27 mouse cellular contexts compared by ENCODE assay signal in the genomic region with DNA sequence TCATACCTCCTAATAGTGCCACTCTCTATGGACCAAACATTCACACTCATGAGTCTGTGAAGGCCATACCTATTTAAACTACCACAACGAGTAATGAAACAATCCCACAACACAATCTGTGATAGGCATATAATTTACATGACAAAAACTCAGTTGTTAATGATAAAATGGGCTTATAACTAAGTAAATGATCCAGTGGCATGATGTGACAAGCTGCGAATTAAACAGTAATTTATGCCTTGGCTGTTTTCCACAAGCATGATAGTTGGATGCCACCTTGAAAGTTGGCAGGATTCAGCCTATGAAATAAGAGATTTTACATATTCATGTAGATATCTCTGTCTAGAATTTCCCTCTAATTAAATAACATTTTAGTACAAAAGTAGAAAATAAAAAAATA.
"Had no signal": no experiment of that assay in that cellular context is flagged by ENCODE, and none has a peak within 500 bp of the region (broad histone marks: within the 10 kb centered on the region; RNA-seq: fewer than 3 reads in every experiment).

No protein-coding gene starts in this region.

- DNase-seq: gastrocnemius, postnatal 14 days; gastrocnemius, postnatal 36 days; heart, adult 11 months; heart, adult 2 months; heart, postnatal 14 days; heart, postnatal 36 days; kidney, adult 11 months; kidney, adult 2 months; kidney, adult 9 months; kidney, postnatal 14 days; kidney, postnatal 36 days; layer of hippocampus, adult 9-11 months; layer of hippocampus, postnatal 36 days; left cerebral cortex, postnatal 4 days had no signal

- H3K4me2 ChIP-seq: heart, embryonic 11.5 days; heart, embryonic 13.5 days; heart, embryonic 15.5 days; hindbrain, embryonic 13.5 days; hindbrain, embryonic 15.5 days; kidney, embryonic 15.5 days; limb, embryonic 13.5 days; limb, embryonic 15.5 days; liver, embryonic 12.5 days had no signal

- ATAC-seq: hindbrain, postnatal 0 days; intestine, embryonic 16.5 days; liver, embryonic 12.5 days had no signal

- H3K4me1 ChIP-seq: heart, embryonic 13.5 days; heart, embryonic 15.5 days; hindbrain, embryonic 13.5 days; hindbrain, embryonic 15.5 days; kidney, embryonic 15.5 days; limb, embryonic 13.5 days; limb, embryonic 15.5 days; liver, embryonic 12.5 days had no signal

- H3K27me3 ChIP-seq: heart, embryonic 13.5 days; heart, embryonic 15.5 days; hindbrain, embryonic 13.5 days; hindbrain, embryonic 15.5 days; kidney, embryonic 15.5 days; limb, embryonic 13.5 days; limb, embryonic 15.5 days; liver, embryonic 12.5 days had no signal

- H3K4me3 ChIP-seq: heart, adult 2 months; heart, embryonic 13.5 days; heart, embryonic 15.5 days; hindbrain, embryonic 13.5 days; hindbrain, embryonic 15.5 days; kidney, embryonic 15.5 days; limb, embryonic 13.5 days; limb, embryonic 15.5 days; liver, embryonic 12.5 days had no signal

- H3K9ac ChIP-seq: heart, embryonic 13.5 days; heart, embryonic 15.5 days; hindbrain, embryonic 13.5 days; hindbrain, embryonic 15.5 days; kidney, embryonic 15.5 days; limb, embryonic 13.5 days; limb, embryonic 15.5 days; liver, embryonic 12.5 days; liver, embryonic 14.5 days had no signal

- H3K27ac ChIP-seq: heart, adult 2 months; heart, embryonic 13.5 days; heart, embryonic 15.5 days; hindbrain, embryonic 13.5 days; hindbrain, embryonic 15.5 days; hindbrain, postnatal 0 days; kidney, embryonic 15.5 days; kidney, postnatal 0 days; limb, embryonic 13.5 days; limb, embryonic 15.5 days; liver, embryonic 12.5 days; liver, embryonic 14.5 days had no signal

- H3K9me3 ChIP-seq: heart, embryonic 13.5 days; heart, embryonic 15.5 days; hindbrain, embryonic 13.5 days; hindbrain, embryonic 15.5 days; kidney, embryonic 15.5 days; limb, embryonic 13.5 days; limb, embryonic 15.5 days; liver, embryonic 12.5 days had no signal

- H3K36me3 ChIP-seq: heart, embryonic 13.5 days; heart, embryonic 15.5 days; hindbrain, embryonic 13.5 days; hindbrain, embryonic 15.5 days; kidney, embryonic 15.5 days; limb, embryonic 13.5 days; limb, embryonic 15.5 days; liver, embryonic 12.5 days had no signal
